Mouse (Mus musculus) mesoderm, embryonic 11.5 days (tissue): ENCODE data around the gene Frmd7.

Experiments used
- DNase-seq: peaks from one replicate; pipeline ENCODE4 v3.0.0-alpha.2; 2012; ENCODE audit warnings: low read depth, low spot score

The Frmd7 gene

GRCm38 (mm10) chrX:50864734-50865133 is 77.8 kb downstream of the Frmd7 start:
- no peak for DNase-seq

GRCm38 (mm10) chrX:50863771-50864170 is 78.7 kb downstream of the Frmd7 start:
- peak; percentile 22 for DNase-seq

- no peak for DNase-seq
These were observed 91.9 kb downstream of the Frmd7 start for GRCm38 (mm10) chrX:50850428-50851184.
